Mouse (Mus musculus): ENCODE measurements at regions not wholly inside any gene's neighbourhood (a gene's known extent, or its start where the extent isn't known, plus 50 kb on each side); places are given as distances from the start of the nearest gene placed in this dataset.

- Histone ChIP-seq H3K27me3 (replicated peaks) (no peaks in the 10 kb centered on the region), H3K9ac (no peak overlapping the region), H3K36me3 (replicated peaks) (no peaks in the 10 kb centered on the region), H3K9me3 (no peaks in the 10 kb centered on the region), H3K4me1 (no peaks in the 10 kb centered on the region), H3K4me2 (no peak overlapping the region), H3K4me3 (no peak overlapping the region), H3K27ac (no peak overlapping the region)
- ATAC-seq (replicated peaks) = no peak
- WGBS = 75% methylated on average over 3 of the region's 3 CpGs
Observed at GRCm38 (mm10) chr2:74930702-74931101, 105.1 kb downstream of the Mtx2 start.

GRCm38 (mm10) chr2:74933190-74933589 lies 107.6 kb downstream of the Mtx2 start:
- no peaks in the 10 kb centered on the region for H3K36me3 ChIP-seq (replicated peaks)
- H3K9ac ChIP-seq = no peak overlapping the region
- H3K27me3 ChIP-seq (replicated peaks) = no peaks in the 10 kb centered on the region
- no peak for ATAC-seq (replicated peaks)
- no peak overlapping the region for H3K4me2 ChIP-seq
- H3K4me3 ChIP-seq = no peak overlapping the region
- H3K9me3 ChIP-seq = no peaks in the 10 kb centered on the region
- WGBS = 37% methylated on average over 8 of the region's 8 CpGs
- no peak overlapping the region for H3K27ac ChIP-seq
- no peaks in the 10 kb centered on the region for H3K4me1 ChIP-seq

- no peak for ATAC-seq (replicated peaks)
- no peaks in the 10 kb centered on the region for H3K9me3 ChIP-seq
- no peaks in the 10 kb centered on the region for H3K36me3 ChIP-seq (replicated peaks)
- H3K4me1 ChIP-seq = no peaks in the 10 kb centered on the region
- H3K27ac ChIP-seq = no peak overlapping the region
- H3K27me3 ChIP-seq (replicated peaks) = no peaks in the 10 kb centered on the region
- H3K4me3 ChIP-seq = no peak overlapping the region
- no peak overlapping the region for H3K4me2 ChIP-seq
- 76% methylated on average over 1 of the region's 1 CpGs for WGBS
- H3K9ac ChIP-seq = no peak overlapping the region
Observed at GRCm38 (mm10) chr2:74933771-74934170, 108.2 kb downstream of the Mtx2 start.

- 75% methylated on average over 9 of the region's 9 CpGs for WGBS
- Histone ChIP-seq H3K27ac (no peak overlapping the region), H3K4me2 (no peak overlapping the region), H3K4me3 (no peak overlapping the region), H3K4me1 (no peaks in the 10 kb centered on the region), H3K36me3 (replicated peaks) (no peaks in the 10 kb centered on the region), H3K9ac (no peak overlapping the region), H3K27me3 (replicated peaks) (no peaks in the 10 kb centered on the region), H3K9me3 (no peaks in the 10 kb centered on the region)
- no peak for ATAC-seq (replicated peaks)
Observed at GRCm38 (mm10) chr2:74938711-74939110, 113.1 kb downstream of the Mtx2 start.

GRCm38 (mm10) chr2:74941966-74942365 lies 116.4 kb downstream of the Mtx2 start:
- Histone ChIP-seq H3K9ac (no peak overlapping the region), H3K36me3 (replicated peaks) (no peaks in the 10 kb centered on the region), H3K9me3 (no peaks in the 10 kb centered on the region), H3K4me2 (no peak overlapping the region), H3K4me3 (no peak overlapping the region), H3K27ac (no peak overlapping the region), H3K4me1 (no peaks in the 10 kb centered on the region), H3K27me3 (replicated peaks) (no peaks in the 10 kb centered on the region)
- no peak for ATAC-seq (replicated peaks)
- WGBS = 93% methylated on average over 10 of the region's 10 CpGs

- Histone ChIP-seq H3K36me3 (replicated peaks) (no peaks in the 10 kb centered on the region), H3K9me3 (no peaks in the 10 kb centered on the region), H3K4me1 (no peaks in the 10 kb centered on the region), H3K4me3 (no peak overlapping the region), H3K27ac (no peak overlapping the region), H3K9ac (no peak overlapping the region), H3K27me3 (replicated peaks) (no peaks in the 10 kb centered on the region), H3K4me2 (no peak overlapping the region)
- ATAC-seq (replicated peaks) = no peak
- WGBS = 74% methylated on average over 6 of the region's 6 CpGs
Observed at GRCm38 (mm10) chr2:74942611-74943198, 117.1 kb downstream of the Mtx2 start.

- WGBS = 88% methylated on average over 7 of the region's 7 CpGs
- no peaks in the 10 kb centered on the region for H3K9me3 ChIP-seq
Observed at GRCm38 (mm10) chr2:74945185-74945749, 119.7 kb downstream of the Mtx2 start.

GRCm38 (mm10) chr2:74951401-74952260 lies 126.0 kb downstream of the Mtx2 start:
- no peaks in the 10 kb centered on the region for H3K4me1 ChIP-seq
- no peak overlapping the region for H3K9ac ChIP-seq
- ATAC-seq (replicated peaks) = no peak
- WGBS = 87% methylated on average over 12 of the region's 12 CpGs
- no peak overlapping the region for H3K4me2 ChIP-seq
- H3K36me3 ChIP-seq (replicated peaks) = no peaks in the 10 kb centered on the region
- no peak overlapping the region for H3K27ac ChIP-seq
- no peaks in the 10 kb centered on the region for H3K27me3 ChIP-seq (replicated peaks)
- H3K4me3 ChIP-seq = no peak overlapping the region
- no peaks in the 10 kb centered on the region for H3K9me3 ChIP-seq

More at GRCm38 (mm10) chr2:74945185-74945749, 119.7 kb downstream of the Mtx2 start:
- no peak overlapping the region for H3K4me2 ChIP-seq
- ATAC-seq (replicated peaks) = no peak
- H3K9ac ChIP-seq = no peak overlapping the region
- no peaks in the 10 kb centered on the region for H3K4me1 ChIP-seq
- H3K27me3 ChIP-seq (replicated peaks) = no peaks in the 10 kb centered on the region
- H3K4me3 ChIP-seq = no peak overlapping the region
- H3K36me3 ChIP-seq (replicated peaks) = no peaks in the 10 kb centered on the region
- H3K27ac ChIP-seq = no peak overlapping the region

- H3K4me1 ChIP-seq = no peaks in the 10 kb centered on the region
- no peak overlapping the region for H3K27ac ChIP-seq
- no peak overlapping the region for H3K4me3 ChIP-seq
- 71% methylated on average over 9 of the region's 9 CpGs for WGBS
- no peaks in the 10 kb centered on the region for H3K9me3 ChIP-seq
- H3K4me2 ChIP-seq = no peak overlapping the region
- ATAC-seq (replicated peaks) = no peak
- H3K9ac ChIP-seq = no peak overlapping the region
- H3K27me3 ChIP-seq (replicated peaks) = no peaks in the 10 kb centered on the region
- no peaks in the 10 kb centered on the region for H3K36me3 ChIP-seq (replicated peaks)
Observed at GRCm38 (mm10) chr2:74954101-74954500, 128.5 kb downstream of the Mtx2 start.

GRCm38 (mm10) chr2:74955281-74956128 lies 129.9 kb downstream of the Mtx2 start:
- Histone ChIP-seq H3K36me3 (replicated peaks) (no peaks in the 10 kb centered on the region), H3K4me2 (no peak overlapping the region), H3K4me1 (no peaks in the 10 kb centered on the region), H3K27ac (no peak overlapping the region), H3K27me3 (replicated peaks) (no peaks in the 10 kb centered on the region), H3K9ac (no peak overlapping the region), H3K9me3 (no peaks in the 10 kb centered on the region), H3K4me3 (no peak overlapping the region)
- 91% methylated on average over 4 of the region's 4 CpGs for WGBS
- no peak for ATAC-seq (replicated peaks)

GRCm38 (mm10) chr2:74956129-74956450 lies 130.5 kb downstream of the Mtx2 start:
- no peak for ATAC-seq (replicated peaks)
- H3K27me3 ChIP-seq (replicated peaks) = no peaks in the 10 kb centered on the region
- H3K4me1 ChIP-seq = no peaks in the 10 kb centered on the region
- no peak overlapping the region for H3K27ac ChIP-seq
- no peaks in the 10 kb centered on the region for H3K36me3 ChIP-seq (replicated peaks)
- 95% methylated on average over 1 of the region's 1 CpGs for WGBS
- no peak overlapping the region for H3K9ac ChIP-seq
- H3K9me3 ChIP-seq = no peaks in the 10 kb centered on the region
- no peak overlapping the region for H3K4me3 ChIP-seq
- no peak overlapping the region for H3K4me2 ChIP-seq

- Histone ChIP-seq H3K27ac (no peak overlapping the region), H3K27me3 (replicated peaks) (no peaks in the 10 kb centered on the region), H3K4me2 (no peak overlapping the region), H3K9me3 (no peaks in the 10 kb centered on the region), H3K36me3 (replicated peaks) (no peaks in the 10 kb centered on the region), H3K4me1 (no peaks in the 10 kb centered on the region), H3K9ac (no peak overlapping the region), H3K4me3 (no peak overlapping the region)
- no peak for ATAC-seq (replicated peaks)
- 97% methylated on average over 2 of the region's 2 CpGs for WGBS
Observed at GRCm38 (mm10) chr2:74956556-74956955, 131.0 kb downstream of the Mtx2 start.
